Mouse (Mus musculus): ENCODE results near the gene Vps33a. TPM values are rescaled to one million over a fixed set of nuclear protein-coding genes. Genes with fewer than 3 reads are reported as not detected.

Gene Vps33a
- polyA plus RNA-seq, 2 experiments: 10.1 to 15.5 TPM

DNA sequence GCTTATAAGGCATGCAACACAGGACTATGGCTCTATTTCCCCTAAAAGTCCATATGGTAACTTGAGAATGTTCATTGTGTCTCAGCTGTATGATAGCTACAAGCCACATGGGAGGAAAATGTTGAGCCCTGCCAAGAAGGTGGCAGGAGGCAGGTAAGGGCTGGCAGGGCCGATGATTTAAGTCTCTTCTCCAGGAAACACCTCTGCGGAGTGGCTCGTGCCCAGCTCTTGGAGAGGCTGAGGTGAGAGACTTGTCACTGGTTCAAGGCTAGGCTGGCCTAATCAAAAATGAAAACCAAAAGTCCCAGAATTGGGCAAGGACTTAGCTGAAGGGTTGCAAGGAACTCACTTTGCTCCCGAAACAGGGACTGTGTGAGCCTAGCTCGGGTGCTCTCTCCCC is 62.7 kb downstream of the Vps33a start, which contains the start of gene B3gnt4:
Gene B3gnt4, plus strand, starts transcription at position 301 of the 400 bp plus-strand sequence.
- peaks cover 27% of the 10 kb centered on the region for H3K27me3 ChIP-seq (ENCODE audit: control insufficient read depth, insufficient read depth, low read length)
- DNase-seq (ENCODE audit: low read depth in 3 of 3, low spot score in 3 of 3): no peak

DNA sequence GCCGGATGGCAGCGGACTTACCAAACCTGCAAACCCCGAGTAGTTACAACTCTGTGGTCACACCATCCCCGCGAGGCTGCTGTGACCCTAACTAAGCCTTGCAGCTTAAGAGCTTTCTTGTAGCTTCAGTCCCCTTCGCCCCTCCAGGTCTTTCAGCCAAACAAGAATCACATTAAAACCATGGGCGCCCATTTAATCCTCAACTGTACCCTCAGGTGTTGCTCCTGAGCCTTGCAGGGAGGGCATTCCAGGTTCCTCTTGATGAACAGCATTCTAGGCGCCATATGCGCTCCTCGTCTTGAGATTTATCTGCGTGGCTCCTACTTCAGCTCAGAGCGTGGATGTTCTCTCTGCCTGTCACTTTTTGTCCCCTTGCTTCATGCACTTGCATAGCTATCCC is 63.9 kb downstream of the Vps33a start:
- Histone ChIP-seq H3K9me3 (ENCODE audit: control insufficient read depth, low read length) (no peaks in the 10 kb centered on the region), H3K27ac (no peak overlapping the region), H3K4me2 (ENCODE audit: low read depth) (peak overlapping the region; percentile 83), H3K36me3 (replicated peaks; ENCODE audit: control insufficient read depth, insufficient read depth, low read depth) (no peaks in the 10 kb centered on the region), H3K4me1 (replicated peaks; ENCODE audit: control insufficient read depth in 2 of 2, insufficient read depth in 2 of 2, low read length in 1 of 2) (peaks cover 2 to 12% of the 10 kb centered on the region in 2 experiments; a peak in 3 of 4 replicates), H3K4me3 (ENCODE audit: insufficient read depth in 1 of 2, low read depth in 2 of 2, low read length in 2 of 2) (peak overlapping the region; percentile 41 to 56; a peak in 2 of 4 replicates), H3K9ac (replicated peaks) (no peak overlapping the region), H3K27me3 (ENCODE audit: control insufficient read depth, insufficient read depth, low read length) (peaks cover 28% of the 10 kb centered on the region)
- TF ChIP-seq CTCF (IDR thresholded peaks at IDR 0.05; ENCODE audit: low read depth): no peak
- TF ChIP-seq EP300 (IDR thresholded peaks at IDR 0.05; ENCODE audit: low read depth): no peak
- WGBS (ENCODE audit: insufficient replicate concordance): 9% methylated on average over 12 of the region's 12 CpGs
- DNase-seq (ENCODE audit: low read depth in 3 of 3, low spot score in 3 of 3) (no peak), ATAC-seq (ENCODE audit: insufficient read depth) (no peak)

More for the DNA sequence above, 62.7 kb downstream of the Vps33a start, which contains the start of gene B3gnt4:
- Histone ChIP-seq H3K9me3 (ENCODE audit: control insufficient read depth, low read length) (no peaks in the 10 kb centered on the region), H3K36me3 (replicated peaks; ENCODE audit: control insufficient read depth, insufficient read depth, low read depth) (no peaks in the 10 kb centered on the region), H3K9ac (replicated peaks) (no peak within 1 kb of the TSS), H3K4me2 (ENCODE audit: low read depth) (no peak within 1 kb of the TSS), H3K4me3 (ENCODE audit: insufficient read depth in 1 of 2, low read depth in 2 of 2, low read length in 2 of 2) (no peak within 1 kb of the TSS), H3K4me1 (replicated peaks; ENCODE audit: control insufficient read depth in 2 of 2, insufficient read depth in 2 of 2, low read length in 1 of 2) (peaks cover 2 to 12% of the 10 kb centered on the region in 2 experiments; a peak in 3 of 4 replicates), H3K27ac (no peak within 1 kb of the TSS)
- ATAC-seq (ENCODE audit: insufficient read depth): no peak
- 84% methylated on average over 5 of the region's 5 CpGs for WGBS (ENCODE audit: insufficient replicate concordance)
- no peak for TF ChIP-seq EP300 (IDR thresholded peaks at IDR 0.05; ENCODE audit: low read depth)
- no peak for TF ChIP-seq CTCF (IDR thresholded peaks at IDR 0.05; ENCODE audit: low read depth)

DNA sequence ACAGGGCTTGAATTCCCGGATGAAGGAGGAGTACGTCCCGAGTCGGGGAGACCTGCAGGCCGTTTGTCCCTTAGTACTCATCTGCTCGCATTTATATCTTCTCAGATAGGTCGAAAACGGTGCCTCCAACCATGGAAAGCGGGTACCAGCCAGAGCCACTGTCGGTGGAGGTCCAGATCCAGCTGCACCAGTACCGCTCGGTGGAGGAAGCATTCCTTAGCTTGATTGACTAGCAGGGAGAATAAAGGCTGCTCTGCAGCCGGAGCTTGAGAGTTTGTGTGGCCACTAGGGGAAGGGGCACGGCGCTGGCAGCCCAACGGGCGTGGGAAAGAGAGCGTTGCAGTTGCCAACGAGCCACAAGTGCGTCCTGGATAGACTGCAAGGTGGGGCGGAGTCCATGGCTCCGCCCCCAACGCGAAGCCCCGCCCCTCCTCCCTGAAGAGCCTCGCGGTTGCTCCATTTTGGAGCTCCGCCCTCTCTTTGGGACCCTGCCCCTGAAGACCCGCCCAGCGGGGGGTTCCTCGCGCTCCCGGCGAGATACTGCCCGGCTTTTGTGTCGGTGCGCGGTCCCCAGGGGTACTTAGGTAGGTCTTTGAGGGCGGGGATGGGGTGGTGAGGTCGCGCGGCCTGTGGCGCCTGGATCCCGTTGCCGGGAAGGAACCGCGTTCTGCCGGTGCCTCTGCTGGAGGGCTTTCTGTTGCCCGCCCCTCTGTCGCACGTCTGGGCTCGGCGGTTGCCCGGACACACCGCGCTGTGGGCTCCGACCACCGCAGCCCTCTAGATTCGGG is 64.7 kb downstream of the Vps33a start:
- Histone ChIP-seq H3K4me2 (ENCODE audit: low read depth) (peak overlapping the region; percentile 83), H3K27me3 (ENCODE audit: control insufficient read depth, insufficient read depth, low read length) (peaks cover 28% of the 10 kb centered on the region), H3K9ac (replicated peaks) (peak overlapping the region; percentile 9; the same call in 1 of the 2 replicates), H3K36me3 (replicated peaks; ENCODE audit: control insufficient read depth, insufficient read depth, low read depth) (no peaks in the 10 kb centered on the region), H3K4me3 (ENCODE audit: insufficient read depth in 1 of 2, low read depth in 2 of 2, low read length in 2 of 2) (peak overlapping the region; percentile 41 to 56), H3K4me1 (replicated peaks; ENCODE audit: control insufficient read depth in 2 of 2, insufficient read depth in 2 of 2, low read length in 1 of 2) (peaks cover 2 to 12% of the 10 kb centered on the region in 2 experiments; a peak in 3 of 4 replicates), H3K27ac (no peak overlapping the region), H3K9me3 (ENCODE audit: control insufficient read depth, low read length) (no peaks in the 10 kb centered on the region)
- peak; percentile 47 to 64 (median 56) for DNase-seq (ENCODE audit: low read depth in 3 of 3, low spot score in 3 of 3)
- TF ChIP-seq CTCF (IDR thresholded peaks at IDR 0.05; ENCODE audit: low read depth): peak; percentile 14; the same call in 1 of the 2 replicates
- no peak for TF ChIP-seq EP300 (IDR thresholded peaks at IDR 0.05; ENCODE audit: low read depth)
- ATAC-seq (ENCODE audit: insufficient read depth): peak; percentile 81
- WGBS (ENCODE audit: insufficient replicate concordance): 2% methylated on average over 58 of the region's 59 CpGs

DNA sequence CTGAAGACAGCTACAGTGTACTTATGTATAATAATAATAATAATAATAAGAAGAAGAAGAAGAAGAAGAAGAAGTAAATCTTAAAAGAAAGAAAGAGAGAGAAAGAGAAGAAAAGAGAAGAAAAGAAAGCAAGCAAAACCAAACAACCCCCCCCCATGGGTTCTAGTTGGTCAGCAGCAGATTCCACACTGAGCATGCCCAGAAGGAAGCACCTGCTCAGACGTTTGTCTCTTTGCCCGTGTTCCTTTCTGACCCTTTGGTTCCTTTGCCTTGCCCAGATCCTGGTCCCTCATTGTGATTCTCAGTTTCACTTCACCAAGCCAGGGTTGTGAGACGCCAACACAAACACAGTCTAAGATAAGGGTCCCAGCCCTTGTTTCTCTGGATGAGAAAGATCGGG is 70.9 kb downstream of the Vps33a start:
- peaks cover 6% of the 10 kb centered on the region for H3K27me3 ChIP-seq (ENCODE audit: control insufficient read depth, insufficient read depth, low read length)
- H3K27ac ChIP-seq: no peak overlapping the region
- H3K4me3 ChIP-seq (ENCODE audit: insufficient read depth in 1 of 2, low read depth in 2 of 2, low read length in 2 of 2): no peak overlapping the region
- H3K4me1 ChIP-seq (replicated peaks; ENCODE audit: control insufficient read depth in 2 of 2, insufficient read depth in 2 of 2, low read length in 1 of 2): peaks cover 0 to 2% of the 10 kb centered on the region in 2 experiments; a peak in 2 of 4 replicates
- H3K9me3 ChIP-seq (ENCODE audit: control insufficient read depth, low read length): no peaks in the 10 kb centered on the region
- WGBS (ENCODE audit: insufficient replicate concordance): 43% methylated on average over 4 of the region's 4 CpGs
- no peak overlapping the region for H3K9ac ChIP-seq (replicated peaks)
- no peak for DNase-seq (ENCODE audit: low read depth in 3 of 3, low spot score in 3 of 3)
- no peaks in the 10 kb centered on the region for H3K36me3 ChIP-seq (replicated peaks; ENCODE audit: control insufficient read depth, insufficient read depth, low read depth)
- no peak overlapping the region for H3K4me2 ChIP-seq (ENCODE audit: low read depth)
- no peak for TF ChIP-seq CTCF (IDR thresholded peaks at IDR 0.05; ENCODE audit: low read depth)
- TF ChIP-seq EP300 (IDR thresholded peaks at IDR 0.05; ENCODE audit: low read depth): no peak
- no peak for ATAC-seq (ENCODE audit: insufficient read depth)

DNA sequence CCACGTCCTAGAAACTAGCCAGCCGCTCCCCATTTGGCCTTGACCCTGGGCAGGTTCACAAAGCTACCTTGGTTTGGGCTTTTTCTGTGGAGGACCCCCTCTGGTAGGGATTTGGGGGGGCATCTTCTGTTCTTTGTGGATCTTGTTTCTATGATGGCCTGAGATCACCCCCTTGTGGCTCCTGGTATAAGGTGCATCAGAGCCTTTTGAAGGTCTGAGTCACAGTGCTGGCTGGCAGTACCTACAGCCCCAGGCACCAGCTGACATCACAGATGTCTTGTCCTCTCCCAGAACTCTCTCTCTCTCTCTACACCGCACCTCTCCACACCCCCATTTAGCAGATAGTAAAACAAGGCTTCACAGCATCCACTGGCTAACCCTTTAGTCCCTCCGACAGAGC is 73.1 kb downstream of the Vps33a start:
- H3K4me2 ChIP-seq (ENCODE audit: low read depth): no peak overlapping the region
- H3K4me1 ChIP-seq (replicated peaks; ENCODE audit: control insufficient read depth in 2 of 2, insufficient read depth in 2 of 2, low read length in 1 of 2): peaks cover 0 to 2% of the 10 kb centered on the region in 2 experiments; a peak in 2 of 4 replicates
- H3K36me3 ChIP-seq (replicated peaks; ENCODE audit: control insufficient read depth, insufficient read depth, low read depth): no peaks in the 10 kb centered on the region
- H3K27ac ChIP-seq: no peak overlapping the region
- DNase-seq (ENCODE audit: low read depth in 3 of 3, low spot score in 3 of 3): no peak
- ATAC-seq (ENCODE audit: insufficient read depth): no peak
- no peaks in the 10 kb centered on the region; the same call in none of the 2 replicates for H3K27me3 ChIP-seq (ENCODE audit: control insufficient read depth, insufficient read depth, low read length)
- H3K9ac ChIP-seq (replicated peaks): no peak overlapping the region
- no peaks in the 10 kb centered on the region for H3K9me3 ChIP-seq (ENCODE audit: control insufficient read depth, low read length)
- WGBS (ENCODE audit: insufficient replicate concordance): 33% methylated on average over 4 of the region's 4 CpGs
- peak; percentile 50 for TF ChIP-seq CTCF (IDR thresholded peaks at IDR 0.05; ENCODE audit: low read depth)
- no peak for TF ChIP-seq EP300 (IDR thresholded peaks at IDR 0.05; ENCODE audit: low read depth)
- H3K4me3 ChIP-seq (ENCODE audit: insufficient read depth in 1 of 2, low read depth in 2 of 2, low read length in 2 of 2): no peak overlapping the region

All from liver, embryonic 14.5 days (tissue).